Mouse (Mus musculus) forelimb bud, embryonic 11.5 days (tissue): ENCODE results near the gene Tmem52.
"Not testable (repeated sequence)": the region's sequence is repeated elsewhere in the genome, so short reads cannot be mapped to it uniquely, and the experiment has no call there.

Experiments used
- DNase-seq: peaks from one replicate; pipeline ENCODE4 v3.0.0-alpha.2; 2012; ENCODE audit warnings: low read depth, low spot score

The Tmem52 gene

GRCm38 (mm10) chr4:155468952-155469351 lies at the start of gene Tmem52:
Gene Tmem52 (plus strand): TSS chr4:155469114.
- DNase-seq = peak; percentile 52

- DNase-seq = no peak
These were observed 48.8 kb upstream of the Tmem52 start for GRCm38 (mm10) chr4:155420137-155420536.

GRCm38 (mm10) chr4:155421412-155422370 lies 47.2 kb upstream of the Tmem52 start:
- DNase-seq = not testable (repeated sequence)

- no peak for DNase-seq
These were observed 44.9 kb upstream of the Tmem52 start for GRCm38 (mm10) chr4:155423988-155424387.

- DNase-seq = no peak
These were observed 42.6 kb upstream of the Tmem52 start for GRCm38 (mm10) chr4:155426272-155426671.

GRCm38 (mm10) chr4:155428442-155428841 lies 40.5 kb upstream of the Tmem52 start:
- DNase-seq = no peak

GRCm38 (mm10) chr4:155429202-155429601 lies 39.7 kb upstream of the Tmem52 start:
- no peak for DNase-seq

- no peak for DNase-seq
These were observed 36.6 kb upstream of the Tmem52 start for GRCm38 (mm10) chr4:155432358-155432757.

GRCm38 (mm10) chr4:155433993-155434392 lies 34.9 kb upstream of the Tmem52 start:
- DNase-seq = no peak

- no peak for DNase-seq
These were observed 26.1 kb upstream of the Tmem52 start for GRCm38 (mm10) chr4:155442808-155443207.

GRCm38 (mm10) chr4:155451597-155451996 lies 17.3 kb upstream of the Tmem52 start:
- peak; percentile 17 for DNase-seq

- DNase-seq = no peak
These were observed 10.3 kb upstream of the Tmem52 start for GRCm38 (mm10) chr4:155458575-155458974.

GRCm38 (mm10) chr4:155463050-155463449 lies 5.9 kb upstream of the Tmem52 start:
- DNase-seq = no peak

- no peak for DNase-seq
These were observed 5.3 kb upstream of the Tmem52 start for GRCm38 (mm10) chr4:155463611-155464010.

GRCm38 (mm10) chr4:155464061-155464460 lies 4.9 kb upstream of the Tmem52 start:
- no peak for DNase-seq

GRCm38 (mm10) chr4:155465607-155466006 lies 3.3 kb upstream of the Tmem52 start:
- DNase-seq = no peak

GRCm38 (mm10) chr4:155466080-155466479 lies 2.8 kb upstream of the Tmem52 start:
- no peak for DNase-seq

- DNase-seq = no peak
These were observed 1.5 kb upstream of the Tmem52 start for GRCm38 (mm10) chr4:155467237-155468010.

- no peak for DNase-seq
These were observed 812 bp downstream of the Tmem52 start for GRCm38 (mm10) chr4:155469590-155470262.

- no peak for DNase-seq
These were observed 1.5 kb downstream of the Tmem52 start for GRCm38 (mm10) chr4:155470263-155470953.

GRCm38 (mm10) chr4:155470997-155471396 lies 2.1 kb downstream of the Tmem52 start:
- no peak for DNase-seq
